Mouse (Mus musculus): ENCODE measurements at regions not wholly inside any gene's neighbourhood (a gene's known extent, or its start where the extent isn't known, plus 50 kb on each side); places are given as distances from the start of the nearest gene placed in this dataset.

- no peak for DNase-seq (ENCODE audit: low spot score)
These were observed 212.1 kb upstream of the Etaa1 start for GRCm38 (mm10) chr11:18165609-18166347.

GRCm38 (mm10) chr11:18164025-18164423, 210.3 kb upstream of the Etaa1 start:
- no peak for DNase-seq (ENCODE audit: low spot score)

DNA sequence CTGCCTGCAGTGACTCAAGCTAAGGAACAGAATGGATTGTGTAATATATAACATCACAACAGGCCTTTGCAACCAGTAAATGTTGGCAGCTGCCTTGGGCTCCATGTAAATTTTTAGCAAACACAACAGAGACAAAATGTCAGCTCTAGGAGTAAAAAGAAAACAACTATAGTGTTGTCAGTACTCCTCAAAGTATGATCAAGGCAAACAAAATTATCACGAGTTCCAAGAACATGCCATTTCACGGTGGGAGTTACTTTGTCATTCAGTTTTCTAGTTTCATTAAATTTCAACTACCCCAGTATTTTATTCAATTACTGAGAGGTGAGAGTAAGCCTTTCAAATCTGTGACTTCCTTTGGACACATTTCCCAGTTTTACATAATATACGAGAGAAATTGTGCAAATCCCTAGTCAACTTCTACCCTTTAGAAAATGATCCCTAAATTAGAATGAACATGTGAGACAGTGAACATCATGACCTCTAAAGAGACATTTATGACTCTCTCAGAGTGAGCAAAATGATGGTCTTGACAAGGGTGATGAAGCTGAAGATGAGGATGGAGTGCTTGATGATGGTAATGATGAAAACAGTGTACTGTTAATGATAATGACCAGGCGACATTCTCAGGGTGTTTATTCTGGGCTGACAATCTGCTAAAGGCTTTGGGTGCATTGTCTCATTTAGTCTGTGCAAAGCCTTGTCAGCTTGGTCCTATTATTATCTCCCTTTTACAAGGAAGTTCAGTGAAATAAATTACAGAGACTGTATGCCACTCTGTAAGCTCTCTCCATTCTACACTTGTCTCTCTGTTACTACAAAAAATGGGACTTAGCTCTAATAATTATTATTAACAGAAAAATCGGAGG, 209.7 kb upstream of the Etaa1 start:
- no peak for DNase-seq (ENCODE audit: low spot score)

GRCm38 (mm10) chr11:18156506-18156905, 202.8 kb upstream of the Etaa1 start:
- no peak for DNase-seq (ENCODE audit: low spot score)

- DNase-seq (ENCODE audit: low spot score), result peak; percentile 38
These were observed 198.3 kb upstream of the Etaa1 start for GRCm38 (mm10) chr11:18151788-18152563.

GRCm38 (mm10) chr11:18151369-18151768, 197.7 kb upstream of the Etaa1 start:
- no peak for DNase-seq (ENCODE audit: low spot score)

DNA sequence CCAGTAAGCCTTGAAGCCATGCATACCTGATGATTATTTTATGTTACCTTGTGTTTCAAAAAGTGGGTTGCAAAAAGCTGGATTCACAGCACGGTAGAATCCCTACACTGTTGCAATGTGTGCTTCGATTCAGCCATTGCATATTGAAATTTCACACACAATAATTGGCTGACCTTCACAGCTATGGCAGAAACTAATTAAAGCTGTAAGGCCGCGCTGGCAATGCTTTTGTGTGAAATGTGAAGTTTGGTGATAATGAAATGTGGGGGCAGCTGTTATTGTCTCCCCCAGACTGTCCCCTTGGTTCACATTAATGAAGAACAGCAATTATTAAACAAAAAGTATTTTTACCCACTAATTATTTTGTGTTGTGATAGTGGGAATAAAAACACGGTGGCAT, 173.8 kb upstream of the Etaa1 start:
- no peak for DNase-seq (ENCODE audit: low spot score)

DNA sequence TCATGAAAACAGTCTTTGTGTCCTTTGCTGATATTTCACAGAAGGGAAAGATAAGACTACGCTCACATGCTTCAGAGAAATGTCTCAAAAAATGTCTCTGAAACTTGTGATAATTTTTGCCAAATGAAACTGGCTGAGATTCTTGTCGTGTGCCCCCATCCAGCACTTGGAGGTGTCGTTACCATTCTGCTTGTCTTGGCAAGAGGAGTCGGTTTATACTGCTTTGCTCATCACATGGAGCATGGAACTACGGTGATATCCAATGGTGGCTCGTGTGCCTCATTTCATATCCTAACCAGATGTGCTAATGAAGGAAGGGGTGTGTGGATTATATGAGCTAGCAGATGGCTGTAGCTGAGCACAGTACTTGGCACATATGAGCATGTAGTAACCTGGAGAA, 169.4 kb upstream of the Etaa1 start:
- DNase-seq (ENCODE audit: low spot score), result no peak

DNA sequence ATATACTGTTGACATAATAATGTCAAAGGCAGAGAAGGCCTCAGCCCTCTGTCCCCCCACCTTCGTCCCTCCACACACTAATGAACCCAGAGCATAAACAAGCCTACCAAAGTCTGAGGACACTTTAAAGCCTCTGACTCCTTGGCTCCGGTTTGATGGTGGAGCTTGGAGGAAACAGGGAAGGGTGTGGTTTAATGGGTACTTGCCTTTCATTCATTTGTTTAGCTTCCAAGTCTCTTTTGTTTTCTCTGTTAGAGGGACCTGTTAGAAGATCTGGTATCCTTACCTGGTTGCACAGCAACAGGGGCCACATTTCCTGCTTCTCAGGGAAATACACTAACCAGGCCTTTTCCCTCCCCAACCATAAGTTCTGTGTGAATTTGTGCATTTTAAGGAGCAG, 168.9 kb upstream of the Etaa1 start:
- DNase-seq (ENCODE audit: low spot score), result no peak

GRCm38 (mm10) chr11:18115693-18116450, 162.2 kb upstream of the Etaa1 start:
- no peak for DNase-seq (ENCODE audit: low spot score)

DNA sequence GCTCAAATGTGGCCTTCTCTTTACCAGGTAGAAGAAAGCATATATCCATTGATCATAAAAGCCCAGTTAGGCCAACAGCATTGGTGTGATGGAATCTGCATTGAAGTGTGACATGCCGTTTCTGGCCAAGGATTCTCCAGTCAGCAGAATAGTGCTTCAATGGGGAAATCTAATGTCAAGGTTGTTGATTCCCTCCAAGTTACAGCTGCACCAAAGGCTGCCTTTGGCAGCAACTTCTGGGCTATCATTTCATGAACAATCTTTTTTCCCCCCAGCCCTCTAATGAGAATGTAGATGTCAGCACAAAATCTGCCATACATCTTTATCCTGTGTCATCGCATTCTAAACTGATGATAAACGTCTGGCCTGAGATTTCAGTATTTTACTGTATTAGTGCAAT, 149.2 kb upstream of the Etaa1 start:
- DNase-seq (ENCODE audit: low spot score), result no peak

GRCm38 (mm10) chr11:18075840-18076435, 122.3 kb upstream of the Etaa1 start:
- DNase-seq (ENCODE audit: low spot score), result no peak

DNA sequence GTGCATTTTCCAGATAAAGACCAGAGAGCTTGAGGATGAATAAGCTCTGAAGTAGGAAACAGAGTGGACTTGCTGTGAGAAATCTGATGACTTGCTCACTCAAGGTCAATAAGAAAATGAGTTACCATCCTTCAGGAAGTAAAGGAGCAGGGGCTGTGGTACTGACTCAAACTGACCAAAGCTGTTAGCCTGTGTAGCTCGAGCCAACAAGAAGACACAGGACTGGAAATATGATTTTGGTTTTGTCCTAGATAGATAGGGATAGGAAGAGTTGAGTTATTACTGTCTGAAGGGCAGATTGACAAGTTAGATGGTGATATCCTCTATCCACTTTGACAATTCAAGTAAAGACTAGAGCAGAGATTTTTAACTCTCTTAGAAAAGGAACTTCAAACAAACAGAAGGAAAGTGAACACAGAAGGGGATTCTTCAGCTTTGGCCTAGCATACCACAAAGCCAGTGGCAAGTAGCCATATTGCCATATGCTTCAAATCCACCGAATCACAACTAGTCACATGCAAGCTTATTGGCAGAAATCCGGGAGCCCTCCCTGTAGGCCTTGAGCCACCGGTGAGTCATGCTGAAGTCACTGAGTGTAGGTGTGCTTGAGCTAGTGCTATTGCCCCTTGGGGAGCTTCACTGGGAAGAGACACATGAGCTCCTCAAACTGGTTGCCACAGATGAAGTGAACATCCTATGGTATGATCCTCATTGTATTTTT, 117.1 kb upstream of the Etaa1 start:
- no peak for DNase-seq (ENCODE audit: low spot score)

DNA sequence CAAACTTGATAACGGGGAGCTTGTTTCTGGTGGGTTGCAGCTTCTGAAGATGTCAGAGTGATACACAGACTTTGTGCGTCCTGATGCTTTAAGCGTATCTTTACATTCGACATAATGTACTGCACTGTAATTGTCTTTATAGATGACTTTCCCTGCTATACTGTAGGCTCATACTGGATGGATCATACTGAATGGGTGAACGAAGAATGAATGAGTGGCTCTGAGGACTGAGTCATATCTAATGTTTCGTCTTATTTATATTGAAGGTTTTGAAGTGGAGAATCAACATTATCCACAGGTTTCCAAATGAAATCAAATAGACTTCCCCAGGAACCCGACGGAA, 116.3 kb upstream of the Etaa1 start:
- no peak for DNase-seq (ENCODE audit: low spot score)

GRCm38 (mm10) chr11:18069348-18070031, 115.8 kb upstream of the Etaa1 start:
- DNase-seq (ENCODE audit: low spot score), result no peak

- no peak for DNase-seq (ENCODE audit: low spot score)
These were observed 114.4 kb upstream of the Etaa1 start for GRCm38 (mm10) chr11:18068085-18068484.

DNA sequence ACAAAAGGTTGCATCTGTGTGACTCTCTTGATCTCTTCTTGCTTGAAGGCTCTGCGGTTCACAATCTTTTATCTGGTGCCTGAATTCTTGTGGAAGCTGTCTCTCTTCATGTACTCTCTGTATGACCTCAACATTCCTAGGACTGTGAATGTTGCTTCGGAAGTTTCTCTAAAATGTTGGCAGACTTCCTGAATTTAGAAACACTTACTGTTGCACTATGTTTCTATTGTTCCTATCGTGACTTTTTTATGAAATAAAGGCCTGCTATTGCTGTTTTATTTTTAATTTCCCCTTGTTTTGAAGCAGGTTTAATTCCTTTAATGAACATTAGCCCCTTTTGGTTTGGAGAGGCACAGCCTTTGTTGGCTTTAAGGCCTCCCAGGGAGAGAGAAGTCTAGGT, 114.0 kb upstream of the Etaa1 start:
- no peak for DNase-seq (ENCODE audit: low spot score)

GRCm38 (mm10) chr11:18041589-18041988, 87.9 kb upstream of the Etaa1 start:
- DNase-seq (ENCODE audit: low spot score), result no peak

DNA sequence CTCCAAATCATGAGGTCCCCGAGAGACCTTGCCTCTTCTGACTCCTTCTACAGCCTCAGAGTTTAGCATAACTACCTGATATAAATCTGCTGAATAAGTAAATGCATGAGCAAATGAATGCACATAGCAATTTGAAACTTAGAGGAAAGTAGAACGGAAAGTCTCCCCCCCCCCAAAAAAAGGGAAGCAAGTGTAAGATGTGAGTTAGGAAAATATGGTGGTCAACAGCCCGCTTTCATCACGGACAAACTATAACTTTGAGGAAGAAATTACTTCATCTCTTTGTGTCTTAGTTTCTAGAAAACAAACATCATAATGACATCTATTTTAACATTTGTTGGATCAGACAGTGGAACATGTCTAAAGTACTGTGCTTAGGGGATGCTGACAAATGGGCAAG, 77.4 kb upstream of the Etaa1 start:
- no peak for DNase-seq (ENCODE audit: low spot score)

GRCm38 (mm10) chr11:18022065-18022464, 68.4 kb upstream of the Etaa1 start:
- no peak for DNase-seq (ENCODE audit: low spot score)

Measured in yolk sac, embryonic 10.5 days (tissue).